Mouse (Mus musculus): ENCODE measurements around the gene Hmmr. TPM values are rescaled to one million over a fixed set of nuclear protein-coding genes. Genes with fewer than 3 reads are reported as not detected.

Gene Hmmr
- polyA plus RNA-seq, 2 experiments = 31.0 to 56.0 TPM

DNA sequence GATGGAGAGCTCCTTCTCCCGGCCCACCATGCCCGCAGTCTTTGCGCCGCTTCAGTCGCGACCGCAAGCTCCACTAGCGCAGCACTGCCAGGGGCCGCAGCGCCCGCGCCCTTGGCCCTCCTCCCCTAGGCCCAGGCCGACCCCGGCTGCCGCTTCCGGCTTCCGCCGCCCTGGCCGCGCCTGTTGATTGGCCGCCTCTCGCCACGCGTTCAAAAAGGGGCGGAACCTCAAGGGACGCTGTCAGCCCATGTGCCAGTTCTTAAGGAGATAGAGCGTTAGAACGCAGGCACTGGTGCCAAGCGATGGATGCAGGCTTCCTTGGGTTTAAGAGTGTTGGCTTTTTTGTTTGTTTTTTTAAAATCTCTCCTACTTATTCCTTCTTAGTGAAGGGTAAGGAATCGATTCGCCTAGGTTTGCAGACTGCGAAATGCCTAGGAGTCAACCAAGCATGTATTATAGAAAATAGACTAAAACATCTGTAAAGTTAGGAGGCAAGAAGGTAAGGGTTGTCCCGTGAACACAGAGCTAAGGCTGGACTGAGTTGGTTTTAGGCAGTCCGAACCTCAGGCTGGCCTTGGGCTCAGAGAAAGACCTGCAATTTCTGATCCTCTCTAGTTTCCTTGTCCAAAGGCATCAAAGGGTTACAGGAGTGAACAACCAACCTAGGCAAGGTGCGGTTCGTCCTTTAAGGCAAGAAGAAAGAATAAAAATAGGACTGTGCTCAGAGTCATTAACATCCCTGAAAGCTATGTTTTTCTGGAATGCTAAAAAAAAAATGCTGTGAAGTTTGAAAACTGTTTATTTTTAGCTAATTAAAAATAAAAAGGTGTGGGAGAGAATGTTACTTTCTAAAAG, 40.5 kb downstream of the Hmmr start:
- Histone ChIP-seq H3K4me1 (replicated peaks; ENCODE audit: control insufficient read depth in 2 of 2, insufficient read depth in 2 of 2, low read length in 1 of 2) (peaks cover 10 to 21% of the 10 kb centered on the region in 2 experiments), H3K4me2 (ENCODE audit: low read depth) (peak overlapping the region; percentile 100), H3K9me3 (ENCODE audit: control insufficient read depth, low read length) (no peaks in the 10 kb centered on the region), H3K4me3 (ENCODE audit: insufficient read depth in 1 of 2, low read depth in 2 of 2, low read length in 2 of 2) (peak overlapping the region; percentile 97), H3K27me3 (ENCODE audit: control insufficient read depth, insufficient read depth, low read length) (no peaks in the 10 kb centered on the region), H3K9ac (replicated peaks) (peak overlapping the region; percentile 71), H3K27ac (peak overlapping the region; percentile 95), H3K36me3 (replicated peaks; ENCODE audit: control insufficient read depth, insufficient read depth, low read depth) (no peaks in the 10 kb centered on the region)
- ATAC-seq (ENCODE audit: insufficient read depth) = peak; percentile 96
- under 1% methylated on average over 36 of the region's 36 CpGs for WGBS (ENCODE audit: insufficient replicate concordance)
- TF ChIP-seq CTCF (IDR thresholded peaks at IDR 0.05; ENCODE audit: low read depth) = no peak
- DNase-seq (ENCODE audit: low read depth in 3 of 3, low spot score in 3 of 3) = peak; percentile 88 to 89 (median 89)

DNA sequence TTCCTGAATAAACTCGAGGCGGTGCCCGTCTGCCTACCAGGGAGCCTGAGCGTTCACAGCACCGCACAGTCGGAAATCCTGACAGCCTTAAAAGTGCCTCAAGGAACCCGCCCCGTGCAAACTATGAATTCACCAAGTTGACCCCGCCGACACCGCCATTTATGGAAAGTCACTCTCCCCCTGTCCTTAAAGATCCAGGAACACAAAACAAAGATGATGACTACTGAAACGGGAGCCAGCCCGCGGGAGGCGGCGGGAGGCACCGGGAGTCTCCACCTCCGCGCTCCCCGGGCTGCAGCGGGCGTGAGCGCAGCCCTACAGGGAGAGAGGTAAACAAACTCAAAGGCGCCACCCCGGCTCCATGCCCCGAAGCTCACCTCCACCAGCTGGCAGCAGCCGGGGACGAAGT, 41.1 kb downstream of the Hmmr start:
- Histone ChIP-seq H3K27me3 (ENCODE audit: control insufficient read depth, insufficient read depth, low read length) (no peaks in the 10 kb centered on the region), H3K4me3 (ENCODE audit: insufficient read depth in 1 of 2, low read depth in 2 of 2, low read length in 2 of 2) (peak overlapping the region; percentile 97), H3K9me3 (ENCODE audit: control insufficient read depth, low read length) (no peaks in the 10 kb centered on the region), H3K36me3 (replicated peaks; ENCODE audit: control insufficient read depth, insufficient read depth, low read depth) (peaks cover 4% of the 10 kb centered on the region), H3K4me1 (replicated peaks; ENCODE audit: control insufficient read depth in 2 of 2, insufficient read depth in 2 of 2, low read length in 1 of 2) (peaks cover 10 to 21% of the 10 kb centered on the region in 2 experiments), H3K9ac (replicated peaks) (peak overlapping the region; percentile 71), H3K4me2 (ENCODE audit: low read depth) (peak overlapping the region; percentile 100), H3K27ac (peak overlapping the region; percentile 74)
- ATAC-seq (ENCODE audit: insufficient read depth) (peak; percentile 86), DNase-seq (ENCODE audit: low read depth in 3 of 3, low spot score in 3 of 3) (peak in 1 of 3 experiments; percentile 49)
- TF ChIP-seq EP300 (IDR thresholded peaks at IDR 0.05; ENCODE audit: low read depth) (no peak), CTCF (IDR thresholded peaks at IDR 0.05; ENCODE audit: low read depth) (no peak)
- WGBS (ENCODE audit: insufficient replicate concordance) = under 1% methylated on average over 28 of the region's 28 CpGs

DNA sequence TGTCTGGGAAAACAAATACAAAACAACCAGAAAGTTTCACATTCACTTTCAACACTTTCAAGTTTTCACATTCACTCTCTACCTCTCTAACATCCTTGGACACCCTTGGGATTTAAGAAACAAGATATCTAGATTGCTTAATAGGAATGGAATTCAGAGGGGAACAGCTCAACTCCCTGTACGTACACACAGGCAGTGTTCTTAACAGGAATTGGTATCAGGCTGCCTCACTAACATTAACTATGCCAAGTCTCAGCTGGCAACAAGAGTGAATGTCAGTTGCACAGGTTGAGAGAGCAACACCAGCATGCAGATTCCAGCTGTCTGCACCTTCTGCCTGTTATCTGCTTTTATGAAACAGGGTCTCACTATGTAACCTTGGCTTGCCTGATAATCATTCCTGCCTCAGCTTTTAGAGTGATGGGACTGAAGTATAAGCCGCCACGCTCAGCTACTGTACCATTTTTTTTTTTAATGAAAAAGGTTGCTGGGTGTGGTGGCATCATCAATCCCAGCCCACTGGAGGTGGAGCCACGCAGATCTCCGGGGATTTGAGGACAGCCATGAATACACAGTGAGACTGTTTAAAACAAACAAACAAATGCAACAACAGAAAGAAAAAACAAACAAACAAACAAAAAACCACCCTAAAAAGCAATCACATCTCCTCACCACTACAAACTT, 42.6 kb downstream of the Hmmr start:
- ATAC-seq (ENCODE audit: insufficient read depth) (no peak), DNase-seq (ENCODE audit: low read depth in 3 of 3, low spot score in 3 of 3) (no peak)
- Histone ChIP-seq H3K27ac (no peak overlapping the region), H3K4me2 (ENCODE audit: low read depth) (peak overlapping the region; percentile 100), H3K9ac (replicated peaks) (peak overlapping the region; percentile 37), H3K4me3 (ENCODE audit: insufficient read depth in 1 of 2, low read depth in 2 of 2, low read length in 2 of 2) (peak overlapping the region in 1 of 2 experiments; percentile 97; a peak in 2 of 4 replicates), H3K4me1 (replicated peaks; ENCODE audit: control insufficient read depth in 2 of 2, insufficient read depth in 2 of 2, low read length in 1 of 2) (peaks cover 10 to 21% of the 10 kb centered on the region in 2 experiments), H3K9me3 (ENCODE audit: control insufficient read depth, low read length) (no peaks in the 10 kb centered on the region), H3K27me3 (ENCODE audit: control insufficient read depth, insufficient read depth, low read length) (no peaks in the 10 kb centered on the region), H3K36me3 (replicated peaks; ENCODE audit: control insufficient read depth, insufficient read depth, low read depth) (peaks cover 10% of the 10 kb centered on the region)
- WGBS (ENCODE audit: insufficient replicate concordance) = 25% methylated on average over 5 of the region's 5 CpGs
- TF ChIP-seq CTCF (IDR thresholded peaks at IDR 0.05; ENCODE audit: low read depth) (no peak), EP300 (IDR thresholded peaks at IDR 0.05; ENCODE audit: low read depth) (no peak)

DNA sequence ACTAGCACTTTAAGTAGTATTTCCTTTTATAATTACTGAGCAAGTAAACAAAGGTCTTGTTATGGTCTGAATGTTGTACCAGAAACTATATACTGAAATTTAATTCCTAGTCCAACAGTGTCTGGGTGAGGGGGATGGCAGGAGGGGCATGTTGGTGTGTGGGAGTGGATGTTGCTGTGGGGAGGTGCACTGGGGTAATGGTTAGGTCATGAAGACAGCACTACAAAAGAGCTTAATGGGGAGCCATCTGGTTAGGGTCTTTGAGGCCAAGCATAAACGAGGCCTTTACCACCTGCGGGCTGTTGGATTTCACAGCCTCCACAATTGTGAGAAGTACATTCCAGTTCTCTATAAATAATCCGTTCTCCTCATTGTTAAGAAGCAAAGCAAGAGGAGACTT, 49.9 kb downstream of the Hmmr start:
- no peaks in the 10 kb centered on the region for H3K9me3 ChIP-seq (ENCODE audit: control insufficient read depth, low read length)
- no peak overlapping the region for H3K4me2 ChIP-seq (ENCODE audit: low read depth)
- H3K27me3 ChIP-seq (ENCODE audit: control insufficient read depth, insufficient read depth, low read length) = no peaks in the 10 kb centered on the region
- ATAC-seq (ENCODE audit: insufficient read depth) (no peak), DNase-seq (ENCODE audit: low read depth in 3 of 3, low spot score in 3 of 3) (no peak)
- H3K27ac ChIP-seq = no peak overlapping the region
- H3K9ac ChIP-seq (replicated peaks) = no peak overlapping the region
- H3K4me3 ChIP-seq (ENCODE audit: insufficient read depth in 1 of 2, low read depth in 2 of 2, low read length in 2 of 2) = no peak overlapping the region
- no peaks in the 10 kb centered on the region for H3K4me1 ChIP-seq (replicated peaks; ENCODE audit: control insufficient read depth in 2 of 2, insufficient read depth in 2 of 2, low read length in 1 of 2)
- no peak for TF ChIP-seq EP300 (IDR thresholded peaks at IDR 0.05; ENCODE audit: low read depth)
- no peak for TF ChIP-seq CTCF (IDR thresholded peaks at IDR 0.05; ENCODE audit: low read depth)
- H3K36me3 ChIP-seq (replicated peaks; ENCODE audit: control insufficient read depth, insufficient read depth, low read depth) = peaks cover 53% of the 10 kb centered on the region
- 77% methylated on average over 3 of the region's 3 CpGs for WGBS (ENCODE audit: insufficient replicate concordance)

DNA sequence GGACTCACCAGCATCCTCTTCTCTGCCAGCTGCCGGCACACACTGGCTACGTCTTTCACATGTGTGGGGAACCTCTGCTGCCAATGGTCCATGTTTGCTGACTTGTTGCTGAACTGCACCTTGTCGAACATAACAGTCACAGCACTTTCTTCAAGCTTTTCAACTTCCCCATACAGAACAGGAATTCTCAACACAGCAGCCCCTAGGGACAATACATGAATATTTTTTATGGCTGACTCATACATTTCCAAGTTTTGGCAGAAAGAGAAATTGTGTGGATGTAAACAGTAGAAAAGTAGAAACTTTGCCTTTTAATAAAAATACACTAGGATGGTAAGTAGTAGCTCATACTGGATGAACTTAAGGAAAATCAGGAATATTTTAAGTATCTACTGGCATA, 50.8 kb downstream of the Hmmr start:
- Histone ChIP-seq H3K9me3 (ENCODE audit: control insufficient read depth, low read length) (no peaks in the 10 kb centered on the region), H3K27me3 (ENCODE audit: control insufficient read depth, insufficient read depth, low read length) (no peaks in the 10 kb centered on the region), H3K4me1 (replicated peaks; ENCODE audit: control insufficient read depth in 2 of 2, insufficient read depth in 2 of 2, low read length in 1 of 2) (no peaks in the 10 kb centered on the region), H3K27ac (no peak overlapping the region), H3K4me3 (ENCODE audit: insufficient read depth in 1 of 2, low read depth in 2 of 2, low read length in 2 of 2) (no peak overlapping the region), H3K9ac (replicated peaks) (no peak overlapping the region), H3K4me2 (ENCODE audit: low read depth) (no peak overlapping the region), H3K36me3 (replicated peaks; ENCODE audit: control insufficient read depth, insufficient read depth, low read depth) (peaks cover 56% of the 10 kb centered on the region)
- no peak for DNase-seq (ENCODE audit: low read depth in 3 of 3, low spot score in 3 of 3)
- TF ChIP-seq EP300 (IDR thresholded peaks at IDR 0.05; ENCODE audit: low read depth) = no peak
- TF ChIP-seq CTCF (IDR thresholded peaks at IDR 0.05; ENCODE audit: low read depth) = no peak
- 81% methylated on average over 3 of the region's 3 CpGs for WGBS (ENCODE audit: insufficient replicate concordance)
- no peak for ATAC-seq (ENCODE audit: insufficient read depth)

All from liver, embryonic 14.5 days (tissue).